Mouse (Mus musculus) lung, postnatal 14 days (tissue): ENCODE measurements around the gene Acot8.

Source experiments
- DNase-seq: peaks from one replicate; pipeline ENCODE4 v3.0.0; 2021

Gene Acot8

GRCm38 (mm10) chr2:164748991-164749390, 55.7 kb downstream of the Acot8 start:
- DNase-seq: no peak

- DNase-seq: no peak
Observed at GRCm38 (mm10) chr2:164748191-164748590, 56.5 kb downstream of the Acot8 start.

GRCm38 (mm10) chr2:164746693-164747092, 58.0 kb downstream of the Acot8 start:
- no peak for DNase-seq

GRCm38 (mm10) chr2:164745843-164746479, 58.7 kb downstream of the Acot8 start, which contains the start of the genes Wfdc3 and Dnttip1:
Gene Wfdc3, minus strand, starts transcription at chr2:164745931.
Gene Dnttip1, plus strand, starts transcription at chr2:164745983.
- peak; percentile 95 for DNase-seq

- no peak for DNase-seq
Observed at GRCm38 (mm10) chr2:164744987-164745386, 59.7 kb downstream of the Acot8 start.
